Mouse (Mus musculus) A20 (cell line): Measurements from ENCODE around the gene Fpgs.
A peak's percentile ranks its signal among the peaks of the same experiment; 100 is the strongest.

ENCODE experiments used
- DNase-seq: peaks from one replicate; pipeline ENCODE4 v3.0.0-alpha.2; 2011; ENCODE audit warnings: low read depth, low spot score

Gene Fpgs

GRCm38 (mm10) chr2:32704021-32704421 lies at the start of gene Fpgs:
Gene Fpgs (minus strand): TSS chr2:32704145.
- no peak for DNase-seq

- DNase-seq = no peak
Observed at GRCm38 (mm10) chr2:32752181-32752580, 48.2 kb upstream of the Fpgs start.

GRCm38 (mm10) chr2:32751665-32752033 lies 47.7 kb upstream of the Fpgs start:
- DNase-seq = no peak

- DNase-seq = no peak
Observed at GRCm38 (mm10) chr2:32750887-32751664, 47.1 kb upstream of the Fpgs start.

- peak; percentile 34 for DNase-seq
Observed at GRCm38 (mm10) chr2:32750199-32750598, 46.3 kb upstream of the Fpgs start.

- DNase-seq = no peak
Observed at GRCm38 (mm10) chr2:32749082-32749481, 45.1 kb upstream of the Fpgs start.

- DNase-seq = no peak
Observed at GRCm38 (mm10) chr2:32744272-32744982, 40.5 kb upstream of the Fpgs start.

- DNase-seq = no peak
Observed at GRCm38 (mm10) chr2:32742173-32742531, 38.2 kb upstream of the Fpgs start.

- no peak for DNase-seq
Observed at GRCm38 (mm10) chr2:32741273-32742172, 37.6 kb upstream of the Fpgs start.

- DNase-seq = no peak
Observed at GRCm38 (mm10) chr2:32740916-32741272, 36.9 kb upstream of the Fpgs start, which contains the start of gene 6330409D20Rik. Gene 6330409D20Rik (minus strand): TSS chr2:32741016.

- no peak for DNase-seq
Observed at GRCm38 (mm10) chr2:32739311-32739710, 35.4 kb upstream of the Fpgs start.

- DNase-seq = no peak
Observed at GRCm38 (mm10) chr2:32737008-32737407, 33.1 kb upstream of the Fpgs start.

GRCm38 (mm10) chr2:32736306-32736829 lies 32.4 kb upstream of the Fpgs start:
- no peak for DNase-seq

GRCm38 (mm10) chr2:32734933-32735332 lies 31.0 kb upstream of the Fpgs start:
- DNase-seq = no peak

- no peak for DNase-seq
Observed at GRCm38 (mm10) chr2:32734480-32734879, 30.5 kb upstream of the Fpgs start.

GRCm38 (mm10) chr2:32732695-32733094 lies 28.8 kb upstream of the Fpgs start:
- DNase-seq = no peak

GRCm38 (mm10) chr2:32731911-32732310 lies 28.0 kb upstream of the Fpgs start:
- no peak for DNase-seq

- no peak for DNase-seq
Observed at GRCm38 (mm10) chr2:32730854-32731253, 26.9 kb upstream of the Fpgs start.

- no peak for DNase-seq
Observed at GRCm38 (mm10) chr2:32729547-32729946, 25.6 kb upstream of the Fpgs start.

GRCm38 (mm10) chr2:32728463-32728862 lies 24.5 kb upstream of the Fpgs start:
- DNase-seq = no peak

- DNase-seq = peak; percentile 93
Observed at GRCm38 (mm10) chr2:32727435-32727834, 23.5 kb upstream of the Fpgs start.
